ENCODE assay signal across 8 mouse cellular contexts in genomic region chr2:3332484-3333242, GRCm38 (mm10). TPM values are rescaled to one million over a fixed set of nuclear protein-coding genes. Genes with fewer than 3 reads are reported as not detected.
DNase-seq lines count a peak whose midpoint lies in the region; ATAC-seq and TF ChIP-seq lines count a peak whose summit lies in the region.

Gene Rpp38, minus strand, starts transcription at chr2:3332643.

- TF ChIP-seq EP300 in MEL (IDR thresholded peaks at IDR 0.05; ENCODE audit: low read depth in 1 of 2, low read length in 2 of 2): no peak
- peak; percentile 62; the same call in 1 of the 2 replicates for TF ChIP-seq EP300 in lung, postnatal 0 days (IDR thresholded peaks at IDR 0.05)

- peak within 1 kb of the TSS; percentile 66 for H3K4me2 ChIP-seq in lung, postnatal 0 days (replicated peaks; ENCODE audit: low read depth, low read length)

- peak; percentile 97 for DNase-seq in MEL (ENCODE audit: low read depth, low spot score)
- DNase-seq in cerebellum, adult 2 months: peak; percentile 99
- peak; percentile 98 for DNase-seq in forelimb bud, embryonic 11.5 days (ENCODE audit: low read depth, low spot score)
- peak; percentile 98 for DNase-seq in hindbrain, embryonic 10.5 days (ENCODE audit: low spot score)
- peak; percentile 100 for DNase-seq in layer of hippocampus, adult 9-11 months
- DNase-seq in lung, postnatal 0 days (ENCODE audit: low spot score): peak; percentile 96
- DNase-seq in ovary, postnatal 14 days (ENCODE audit: low spot score): peak; percentile 96
- DNase-seq in thymus, postnatal 14 days: peak; percentile 97

- H3K36me3 ChIP-seq in MEL (ENCODE audit: control insufficient read depth in 1 of 2, insufficient read depth in 2 of 2, low read length in 2 of 2): peaks cover 0 to 17% of the 10 kb centered on the region in 2 experiments; a peak in 3 of 4 replicates
- H3K36me3 ChIP-seq in hindbrain, embryonic 10.5 days: peaks cover 22% of the 10 kb centered on the region
- H3K36me3 ChIP-seq in lung, postnatal 0 days (ENCODE audit: insufficient read depth, low read length): peaks cover 5% of the 10 kb centered on the region; the same call in 1 of the 2 replicates

- TF ChIP-seq POLR2A in MEL (IDR thresholded peaks at IDR 0.05; ENCODE audit: control insufficient read depth in 1 of 2, insufficient read depth in 1 of 2, low read depth in 1 of 2, low read length in 2 of 2, poor library complexity in 1 of 2): peak in 1 of 2 experiments; percentile 70; a peak in 2 of 4 replicates
- TF ChIP-seq POLR2A in cerebellum, adult 2 months (IDR thresholded peaks at IDR 0.05; ENCODE audit: borderline replicate concordance, insufficient read depth, low read length): peak; percentile 84; the same call in 1 of the 2 replicates

- peaks cover 3 to 11% of the 10 kb centered on the region in 2 experiments; a peak in 3 of 4 replicates for H3K4me1 ChIP-seq in MEL (ENCODE audit: control insufficient read depth in 1 of 2, insufficient read depth in 2 of 2, low read length in 2 of 2)
- H3K4me1 ChIP-seq in cerebellum, adult 2 months (ENCODE audit: control insufficient read depth, insufficient read depth, low read length): peaks cover 6% of the 10 kb centered on the region
- peaks cover 21% of the 10 kb centered on the region for H3K4me1 ChIP-seq in hindbrain, embryonic 10.5 days (replicated peaks)
- H3K4me1 ChIP-seq in lung, postnatal 0 days (ENCODE audit: insufficient read depth, low read depth, low read length): peaks cover 8% of the 10 kb centered on the region; the same call in 1 of the 2 replicates

- peaks cover 21% of the 10 kb centered on the region for H3K79me2 ChIP-seq in MEL (ENCODE audit: control insufficient read depth, insufficient read depth, low read length, poor library complexity)

- peak within 1 kb of the TSS; percentile 82 to 89 for H3K4me3 ChIP-seq in MEL (ENCODE audit: control insufficient read depth in 1 of 2, insufficient read depth in 1 of 2, low read depth in 2 of 2, low read length in 2 of 2)
- H3K4me3 ChIP-seq in cerebellum, adult 2 months (replicated peaks; ENCODE audit: insufficient read depth, low read depth, low read length): peak within 1 kb of the TSS; percentile 80
- H3K4me3 ChIP-seq in hindbrain, embryonic 10.5 days: peak within 1 kb of the TSS; percentile 74
- peak within 1 kb of the TSS; percentile 57 for H3K4me3 ChIP-seq in lung, postnatal 0 days (ENCODE audit: low read depth, low read length)

- TF ChIP-seq RAD21 in MEL (IDR thresholded peaks at IDR 0.05; ENCODE audit: low read depth, low read length): no peak

- no peaks in the 10 kb centered on the region for H3K9me3 ChIP-seq in MEL (replicated peaks; ENCODE audit: insufficient read depth, low read length)
- H3K9me3 ChIP-seq in hindbrain, embryonic 10.5 days: no peaks in the 10 kb centered on the region
- no peaks in the 10 kb centered on the region for H3K9me3 ChIP-seq in lung, postnatal 0 days (ENCODE audit: low read length)

- no peaks in the 10 kb centered on the region for H3K27me3 ChIP-seq in MEL (ENCODE audit: control insufficient read depth in 1 of 2, insufficient read depth in 2 of 2, low read length in 2 of 2)
- no peaks in the 10 kb centered on the region for H3K27me3 ChIP-seq in cerebellum, adult 2 months (ENCODE audit: control insufficient read depth, insufficient read depth, low read length)
- peaks cover 14% of the 10 kb centered on the region for H3K27me3 ChIP-seq in hindbrain, embryonic 10.5 days (ENCODE audit: insufficient read depth, poor library complexity, severe bottlenecking)
- no peaks in the 10 kb centered on the region for H3K27me3 ChIP-seq in lung, postnatal 0 days (replicated peaks; ENCODE audit: insufficient read depth, low read length)

- peak within 1 kb of the TSS; percentile 96 for H3K9ac ChIP-seq in MEL (ENCODE audit: control insufficient read depth, low read depth, low read length, poor library complexity, severe bottlenecking)
- peak within 1 kb of the TSS; percentile 37 for H3K9ac ChIP-seq in lung, postnatal 0 days (replicated peaks; ENCODE audit: low read depth)

- ATAC-seq in lung, postnatal 0 days: peak; percentile 97

- H3K27ac ChIP-seq in MEL (ENCODE audit: control insufficient read depth, low read depth, low read length): peak within 1 kb of the TSS; percentile 82
- peak within 1 kb of the TSS; percentile 36 for H3K27ac ChIP-seq in cerebellum, adult 2 months (ENCODE audit: insufficient read depth, low read length)
- H3K27ac ChIP-seq in hindbrain, embryonic 10.5 days: peak within 1 kb of the TSS; percentile 91
- H3K27ac ChIP-seq in lung, postnatal 0 days (ENCODE audit: low read length): peak within 1 kb of the TSS; percentile 59

- WGBS in cerebellum, adult 2 months: under 1% methylated on average over 45 of the region's 45 CpGs
- WGBS in hindbrain, embryonic 10.5 days: under 1% methylated on average over 45 of the region's 45 CpGs
- under 1% methylated on average over 43 of the region's 45 CpGs for WGBS in lung, postnatal 0 days

- TF ChIP-seq CTCF in MEL (IDR thresholded peaks at IDR 0.05 in 2 of 3, conservative IDR thresholded peaks at IDR 0.05 in 1 of 3; ENCODE audit: control insufficient read depth in 1 of 3, insufficient read depth in 1 of 3, low read depth in 2 of 3, low read length in 3 of 3, poor library complexity in 1 of 3, severe bottlenecking in 1 of 3): no peak
- no peak for TF ChIP-seq CTCF in cerebellum, adult 2 months (IDR thresholded peaks at IDR 0.05; ENCODE audit: borderline replicate concordance, insufficient read depth, low read depth, low read length)
- no peak for TF ChIP-seq CTCF in lung, postnatal 0 days (IDR thresholded peaks at IDR 0.05)

TF ChIP-seq in MEL, 35 proteins besides CTCF, POLR2A, EP300 and RAD21 (continues in another document):
- TF ChIP-seq GABPA (IDR thresholded peaks at IDR 0.05; ENCODE audit: low read depth, low read length) (no peak; the same call in 1 of the 2 replicates), MEF2A (IDR thresholded peaks at IDR 0.05; ENCODE audit: extremely low read depth, insufficient replicate concordance, low read depth, low read length, poor library complexity, severe bottlenecking) (no peak), ZMIZ1 (IDR thresholded peaks at IDR 0.05; ENCODE audit: low read depth, low read length) (peak; percentile 66; the same call in 1 of the 2 replicates), MAZ (IDR thresholded peaks at IDR 0.05; ENCODE audit: low read depth, low read length) (no peak), ELF1 (IDR thresholded peaks at IDR 0.05; ENCODE audit: low read depth, low read length) (peak; percentile 54), POLR2AphosphoS5 (IDR thresholded peaks at IDR 0.05; ENCODE audit: borderline replicate concordance, low read depth, low read length) (no peak), TBP (IDR thresholded peaks at IDR 0.05; ENCODE audit: low read depth, low read length) (peak; percentile 79), CHD2 (IDR thresholded peaks at IDR 0.05; ENCODE audit: low read length) (peak; percentile 96), ZC3H11A (IDR thresholded peaks at IDR 0.05; ENCODE audit: low read depth, low read length) (no peak), UBTF (IDR thresholded peaks at IDR 0.05; ENCODE audit: borderline replicate concordance, insufficient read depth, low read depth, low read length) (no peak), POLR2AphosphoS2 (IDR thresholded peaks at IDR 0.05; ENCODE audit: low read length) (peak; percentile 33), SMC3 (IDR thresholded peaks at IDR 0.05; ENCODE audit: low read depth, low read length) (no peak), CHD1 (IDR thresholded peaks at IDR 0.05; ENCODE audit: low read depth, low read length) (no peak), GATA1 (IDR thresholded peaks at IDR 0.05; ENCODE audit: low read depth, low read length) (no peak), TCF12 (IDR thresholded peaks at IDR 0.05; ENCODE audit: low read depth, low read length) (peak; percentile 34), KAT2A (conservative IDR thresholded peaks at IDR 0.05; ENCODE audit: low read depth, low read length) (no peak; the same call in 1 of the 2 replicates), MXI1 (IDR thresholded peaks at IDR 0.05; ENCODE audit: low read depth, low read length) (peak; percentile 98), ETS1 (IDR thresholded peaks at IDR 0.05; ENCODE audit: low read depth, low read length) (peak; percentile 84), MAX (IDR thresholded peaks at IDR 0.05; ENCODE audit: low read length) (peak; percentile 99), TAL1 (IDR thresholded peaks at IDR 0.05; ENCODE audit: low read length) (no peak), ZKSCAN1 (IDR thresholded peaks at IDR 0.05; ENCODE audit: low read depth, low read length) (no peak), NELFE (IDR thresholded peaks at IDR 0.05; ENCODE audit: low read depth, low read length) (peak; percentile 83), ZNF384 (IDR thresholded peaks at IDR 0.05; ENCODE audit: low read depth, low read length) (no peak), MAFK (IDR thresholded peaks at IDR 0.05; ENCODE audit: borderline replicate concordance, low read depth, low read length) (no peak), NRF1 (IDR thresholded peaks at IDR 0.05; ENCODE audit: insufficient read depth, low read depth, low read length, poor library complexity, severe bottlenecking) (peak; percentile 77), JUND (IDR thresholded peaks at IDR 0.05; ENCODE audit: low read depth, low read length) (no peak), HCFC1 (IDR thresholded peaks at IDR 0.05; ENCODE audit: low read depth, low read length) (peak; percentile 78), SIN3A (IDR thresholded peaks at IDR 0.05; ENCODE audit: low read length) (peak; percentile 97), RCOR1 (IDR thresholded peaks at IDR 0.05; ENCODE audit: low read depth, low read length) (no peak), MYB (IDR thresholded peaks at IDR 0.05; ENCODE audit: low read depth, low read length) (no peak), USF2 (IDR thresholded peaks at IDR 0.05; ENCODE audit: borderline replicate concordance in 1 of 2, insufficient read depth in 1 of 2, low read depth in 1 of 2, low read length in 2 of 2) (peak; percentile 40 to 82; a peak in 3 of 4 replicates), USF1 (IDR thresholded peaks at IDR 0.05; ENCODE audit: low read depth, low read length) (peak; percentile 95), MYC (IDR thresholded peaks at IDR 0.05; ENCODE audit: low read depth, low read length) (peak; percentile 99), E2F4 (IDR thresholded peaks at IDR 0.05; ENCODE audit: borderline replicate concordance, low read depth, low read length) (no peak)

RNA-seq across cellular contexts. Expression of gene Rpp38, which starts in this region (rescaled TPM):
- total RNA-seq in MEL (2012; rRNA removed): 13.6 and 16.6 TPM in 2 replicates
- polyA plus RNA-seq in MEL (2012; ENCODE audit: insufficient read depth in 1 of 2, insufficient read length in 2 of 2, low read depth in 1 of 2, low replicate concordance in 2 of 2, missing spikeins in 1 of 2): 1 to 10 TPM in 1 of 2 experiments, not detected in 1; 9.9 TPM
- polyA plus RNA-seq in cerebellum, adult 2 months (2012; rRNA removed): 12.7 and 13.5 TPM in 2 replicates
- polyA plus RNA-seq in hindbrain, embryonic 10.5 days (2016; fragmentation: Nextera tagmentation; extraction: Ambion mirVana): 17.0 and 22.1 TPM in 2 replicates
- polyA plus RNA-seq in lung, postnatal 0 days (2015; fragmentation: Nextera tagmentation; extraction: Ambion mirVana): 8.9 and 10.0 TPM in 2 replicates

Comparison
In these comparisons a context has a peak if more than half of its experiments do, and no peak if none do; other contexts are left out.
1. Peak in every context shown above with its lines: DNase-seq, ATAC-seq, H3K4me3 ChIP-seq and H3K27ac ChIP-seq.
2. H3K27ac ChIP-seq: peak in every context shown above with its lines; median percentile 91 in hindbrain, embryonic 10.5 days; 82 in MEL; 59 in lung, postnatal 0 days; 36 in cerebellum, adult 2 months.